Mouse (Mus musculus) liver, embryonic 11.5 days (tissue): ENCODE measurements around the gene Atad3a. TPM values are rescaled to one million over a fixed set of nuclear protein-coding genes. Genes with fewer than 3 reads are reported as not detected.

Experiments
- ATAC-seq: fragments of 200-750 bp; cut with Nextera tagmentation; replicated peaks from 2 replicates; pipeline ENCODE4 v1.8.0; 2017; ENCODE audit warnings: moderate number of reproducible peaks, mild to moderate bottlenecking, moderate TSS enrichment, moderate library complexity; ENCODE audit not compliant: low FRiP score
- DNase-seq: peaks from one replicate; pipeline ENCODE4 v3.0.0-alpha.2; 2017; ENCODE audit warnings: low spot score
- H3K27ac ChIP-seq: fragments of 300-500 bp; sonication (generic); 2 replicates; pipeline ENCODE4 v1.5.1; 2014; ENCODE audit warnings: mild to moderate bottlenecking, low read depth, low read length, control low read depth
- H3K27me3 ChIP-seq: fragments of 300-500 bp; sonication (generic); replicated peaks from 2 replicates; pipeline ENCODE4 v1.6.1; 2014; ENCODE audit warnings: low read length, mixed read lengths; ENCODE audit not compliant: control insufficient read depth, insufficient read depth
- H3K36me3 ChIP-seq: fragments of 300-500 bp; sonication (generic); 2 replicates; pipeline ENCODE4 v1.6.1; 2014; ENCODE audit warnings: mild to moderate bottlenecking, low read length, moderate library complexity, mixed read lengths; ENCODE audit not compliant: control insufficient read depth, insufficient read depth
- H3K4me1 ChIP-seq: fragments of 300-500 bp; sonication (generic); replicated peaks from 2 replicates; pipeline ENCODE4 v1.6.1; 2014; ENCODE audit warnings: low read length, mixed read lengths; ENCODE audit not compliant: control insufficient read depth, insufficient read depth
- H3K4me2 ChIP-seq: fragments of 300-500 bp; sonication (generic); 2 replicates; pipeline ENCODE4 v1.6.1; 2014; ENCODE audit warnings: mild to moderate bottlenecking, control low read depth, moderate library complexity
- H3K4me3 ChIP-seq: fragments of 300-500 bp; sonication (generic); 2 replicates; pipeline ENCODE4 v1.5.1; 2014; ENCODE audit warnings: low read depth, low read length, control low read depth
- H3K9ac ChIP-seq: fragments of 300-500 bp; sonication (generic); 2 replicates; pipeline ENCODE4 v1.6.1; 2014; ENCODE audit warnings: low read depth, low read length, control low read depth
- H3K9me3 ChIP-seq: fragments of 300-500 bp; sonication (generic); 2 replicates; pipeline ENCODE4 v1.6.1; 2016; ENCODE audit warnings: low read length, inconsistent platforms, mixed read lengths; ENCODE audit not compliant: control insufficient read depth
- WGBS: fragments of 180-500 bp; shearing (Covaris S2); extraction: QIAGEN DNeasy Blood & Tissue Kit; methylation state at CpG from one replicate; pipeline ENCODE4 v1.1.7; 2014; 5-methylcytosine and 5-hydroxymethylcytosine counted together
- polyA plus RNA-seq: library from polyadenylated mRNA; unstranded; fragments of >200 nt; fragmentation: Nextera tagmentation; extraction: Ambion mirVana; gene quantifications from 2 replicates; pipeline ENCODE4 v1.2.1, GENCODE M21; 2014

The Atad3a gene
- polyA plus RNA-seq, 1 experiment from 2014 or later, result 156 TPM

GRCm38 (mm10) chr4:155771706-155772105 lies 10.8 kb upstream of the Atad3a start:
- no peak overlapping the region for H3K27ac ChIP-seq
- WGBS, result 63% methylated on average over 2 of the region's 2 CpGs
- H3K4me3 ChIP-seq, result no peak overlapping the region
- no peaks in the 10 kb centered on the region for H3K36me3 ChIP-seq
- no peak overlapping the region for H3K4me2 ChIP-seq
- ATAC-seq (no peak), DNase-seq (no peak)
- no peaks in the 10 kb centered on the region for H3K9me3 ChIP-seq
- H3K27me3 ChIP-seq, result peaks cover 40% of the 10 kb centered on the region
- H3K9ac ChIP-seq, result no peak overlapping the region
- peaks cover 19% of the 10 kb centered on the region for H3K4me1 ChIP-seq

GRCm38 (mm10) chr4:155770626-155771025 lies 9.7 kb upstream of the Atad3a start:
- peaks cover 36% of the 10 kb centered on the region for H3K27me3 ChIP-seq
- 48% methylated on average over 24 of the region's 24 CpGs for WGBS

GRCm38 (mm10) chr4:155769880-155770512 lies 9.1 kb upstream of the Atad3a start:
- Histone ChIP-seq H3K9me3 (no peaks in the 10 kb centered on the region), H3K4me2 (peak overlapping the region; percentile 78), H3K36me3 (no peaks in the 10 kb centered on the region), H3K9ac (peak overlapping the region; percentile 79), H3K27ac (0 out of 2 replicates have a peak overlapping the region, but pooled peaks have one; percentile 26), H3K4me1 (peaks cover 15% of the 10 kb centered on the region), H3K27me3 (peaks cover 29% of the 10 kb centered on the region), H3K4me3 (peak overlapping the region; percentile 61)
- WGBS, result under 1% methylated on average over 39 of the region's 39 CpGs
- peak; percentile 88 for ATAC-seq
- peak; percentile 92 for DNase-seq

More at GRCm38 (mm10) chr4:155770626-155771025, 9.7 kb upstream of the Atad3a start:
- no peaks in the 10 kb centered on the region for H3K9me3 ChIP-seq
- ATAC-seq (no peak), DNase-seq (no peak)
- H3K36me3 ChIP-seq, result no peaks in the 10 kb centered on the region
- H3K4me3 ChIP-seq, result peak overlapping the region; percentile 61
- H3K27ac ChIP-seq, result no peak overlapping the region
- peaks cover 15% of the 10 kb centered on the region for H3K4me1 ChIP-seq
- H3K9ac ChIP-seq, result peak overlapping the region; percentile 79
- peak overlapping the region; percentile 78 for H3K4me2 ChIP-seq

GRCm38 (mm10) chr4:155769496-155769879 lies 8.6 kb upstream of the Atad3a start:
- DNase-seq (no peak), ATAC-seq (no peak)
- Histone ChIP-seq H3K36me3 (no peaks in the 10 kb centered on the region), H3K9ac (peak overlapping the region; percentile 79), H3K9me3 (no peaks in the 10 kb centered on the region), H3K4me1 (peaks cover 15% of the 10 kb centered on the region), H3K4me3 (peak overlapping the region; percentile 61), H3K4me2 (peak overlapping the region; percentile 78), H3K27ac (no peak overlapping the region), H3K27me3 (peaks cover 25% of the 10 kb centered on the region)
- WGBS, result 56% methylated on average over 5 of the region's 5 CpGs

- no peak overlapping the region for H3K4me3 ChIP-seq
- H3K9ac ChIP-seq, result no peak overlapping the region
- peak overlapping the region; percentile 97 for H3K4me2 ChIP-seq
Measured at GRCm38 (mm10) chr4:155762357-155762756, 1.5 kb upstream of the Atad3a start.

GRCm38 (mm10) chr4:155761356-155762099 lies 635 bp upstream of the Atad3a start:
- H3K9me3 ChIP-seq, result no peaks in the 10 kb centered on the region
- no peak for DNase-seq
- peak overlapping the region; percentile 97 for H3K4me2 ChIP-seq
- H3K4me1 ChIP-seq, result peaks cover 18% of the 10 kb centered on the region
- WGBS, result 3% methylated on average over 28 of the region's 28 CpGs
- ATAC-seq, result peak; percentile 1; the same call in 1 of the 2 replicates
- H3K9ac ChIP-seq, result peak overlapping the region; percentile 87
- H3K36me3 ChIP-seq, result peaks cover 5% of the 10 kb centered on the region
- H3K4me3 ChIP-seq, result peak overlapping the region; percentile 83
- no peaks in the 10 kb centered on the region for H3K27me3 ChIP-seq
- no peak overlapping the region for H3K27ac ChIP-seq

More at GRCm38 (mm10) chr4:155762357-155762756, 1.5 kb upstream of the Atad3a start:
- Histone ChIP-seq H3K36me3 (peaks cover under 1% of the 10 kb centered on the region), H3K9me3 (no peaks in the 10 kb centered on the region), H3K27me3 (no peaks in the 10 kb centered on the region), H3K27ac (no peak overlapping the region), H3K4me1 (peaks cover 18% of the 10 kb centered on the region)
- DNase-seq (no peak), ATAC-seq (no peak)
- WGBS, result 74% methylated on average over 3 of the region's 3 CpGs

GRCm38 (mm10) chr4:155759862-155760612 lies 856 bp downstream of the Atad3a start:
- H3K9ac ChIP-seq, result peak overlapping the region; percentile 87
- H3K9me3 ChIP-seq, result no peaks in the 10 kb centered on the region
- H3K4me3 ChIP-seq, result peak overlapping the region; percentile 83
- peak; percentile 30 for ATAC-seq
- peaks cover 18% of the 10 kb centered on the region for H3K36me3 ChIP-seq
- no peak for DNase-seq
- 2% methylated on average over 10 of the region's 10 CpGs for WGBS
- peaks cover 18% of the 10 kb centered on the region for H3K4me1 ChIP-seq
- no peaks in the 10 kb centered on the region for H3K27me3 ChIP-seq
- peak overlapping the region; percentile 97 for H3K4me2 ChIP-seq
- 0 out of 2 replicates have a peak overlapping the region, but pooled peaks have one; percentile 43 for H3K27ac ChIP-seq

GRCm38 (mm10) chr4:155757011-155757410 lies 3.9 kb downstream of the Atad3a start:
- Histone ChIP-seq H3K27ac (no peak overlapping the region), H3K36me3 (peaks cover 40% of the 10 kb centered on the region), H3K9me3 (no peaks in the 10 kb centered on the region), H3K4me1 (peaks cover 18% of the 10 kb centered on the region), H3K4me2 (no peak overlapping the region), H3K4me3 (no peak overlapping the region), H3K27me3 (no peaks in the 10 kb centered on the region), H3K9ac (no peak overlapping the region)
- ATAC-seq, result no peak
- no peak for DNase-seq
- WGBS, result 93% methylated on average over 12 of the region's 12 CpGs
